Mouse (Mus musculus): ENCODE data around the gene Cbx5. TPM values are rescaled to one million over a fixed set of nuclear protein-coding genes. Genes with fewer than 3 reads are reported as not detected.
A peak's percentile ranks its signal among the peaks of the same experiment; 100 is the strongest.
"Not testable (repeated sequence)": the region's sequence is repeated elsewhere in the genome, so short reads cannot be mapped to it uniquely, and the experiment has no call there.

Cbx5 gene
- polyA plus RNA-seq, 1 experiment from 2014 or later, result 109 TPM

DNA sequence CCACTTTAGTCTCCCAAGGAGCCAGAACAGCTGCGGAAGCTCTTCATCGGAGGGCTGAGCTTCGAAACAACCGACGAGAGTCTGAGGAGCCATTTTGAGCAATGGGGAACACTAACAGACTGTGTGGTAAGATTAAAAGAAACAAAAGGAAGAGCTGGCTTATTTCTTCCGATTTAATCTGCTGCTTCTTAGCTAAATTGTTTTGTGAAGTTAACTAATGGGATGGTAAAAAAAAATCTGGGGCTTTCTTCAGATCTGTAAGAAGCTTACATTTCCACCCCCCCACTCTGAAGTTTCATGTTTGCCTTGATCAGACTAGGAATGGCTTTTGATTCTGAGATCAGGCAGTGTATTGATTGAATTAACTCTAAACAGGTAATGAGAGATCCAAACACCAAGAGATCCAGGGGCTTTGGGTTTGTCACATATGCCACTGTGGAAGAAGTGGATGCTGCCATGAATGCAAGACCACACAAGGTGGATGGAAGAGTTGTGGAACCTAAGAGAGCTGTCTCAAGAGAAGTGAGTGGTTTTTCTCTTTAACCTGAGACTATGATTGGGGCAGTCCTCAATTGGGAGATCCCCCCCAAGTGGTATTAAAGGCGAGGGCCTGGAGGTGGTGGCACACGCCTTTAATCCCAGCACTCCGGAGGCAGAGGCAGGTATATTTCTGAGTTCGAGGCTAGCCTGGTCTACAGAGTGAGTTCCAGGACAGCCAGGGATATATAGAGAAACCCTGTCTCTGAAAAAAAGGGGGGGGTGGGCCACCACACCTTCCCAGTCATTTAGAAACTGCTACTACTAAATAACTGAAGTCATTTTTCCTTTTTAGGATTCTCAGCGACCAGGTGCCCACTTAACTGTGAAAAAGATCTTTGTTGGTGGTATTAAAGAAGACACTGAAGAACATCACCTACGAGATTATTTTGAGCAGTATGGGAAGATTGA lies 1.7 kb upstream of the Cbx5 start:
- Histone ChIP-seq H3K4me2 (replicated peaks; ENCODE audit: low read depth, low read length) (peak overlapping the region; percentile 79), H3K4me1 (ENCODE audit: insufficient read depth, low read length) (peaks cover 36% of the 10 kb centered on the region), H3K27ac (ENCODE audit: low read length) (peak overlapping the region; percentile 98), H3K36me3 (ENCODE audit: insufficient read depth, low read length) (peaks cover 32% of the 10 kb centered on the region), H3K9ac (replicated peaks; ENCODE audit: low read length) (peak overlapping the region; percentile 81), H3K4me3 (ENCODE audit: low read length) (peak overlapping the region; percentile 55)
- not testable (repeated sequence) for H3K27me3 ChIP-seq (ENCODE audit: insufficient read depth, low read length); H3K9me3 ChIP-seq (ENCODE audit: low read length); ATAC-seq (ENCODE audit: low FRiP score, low TSS enrichment)
- WGBS, result 4% methylated on average over 11 of the region's 12 CpGs

DNA sequence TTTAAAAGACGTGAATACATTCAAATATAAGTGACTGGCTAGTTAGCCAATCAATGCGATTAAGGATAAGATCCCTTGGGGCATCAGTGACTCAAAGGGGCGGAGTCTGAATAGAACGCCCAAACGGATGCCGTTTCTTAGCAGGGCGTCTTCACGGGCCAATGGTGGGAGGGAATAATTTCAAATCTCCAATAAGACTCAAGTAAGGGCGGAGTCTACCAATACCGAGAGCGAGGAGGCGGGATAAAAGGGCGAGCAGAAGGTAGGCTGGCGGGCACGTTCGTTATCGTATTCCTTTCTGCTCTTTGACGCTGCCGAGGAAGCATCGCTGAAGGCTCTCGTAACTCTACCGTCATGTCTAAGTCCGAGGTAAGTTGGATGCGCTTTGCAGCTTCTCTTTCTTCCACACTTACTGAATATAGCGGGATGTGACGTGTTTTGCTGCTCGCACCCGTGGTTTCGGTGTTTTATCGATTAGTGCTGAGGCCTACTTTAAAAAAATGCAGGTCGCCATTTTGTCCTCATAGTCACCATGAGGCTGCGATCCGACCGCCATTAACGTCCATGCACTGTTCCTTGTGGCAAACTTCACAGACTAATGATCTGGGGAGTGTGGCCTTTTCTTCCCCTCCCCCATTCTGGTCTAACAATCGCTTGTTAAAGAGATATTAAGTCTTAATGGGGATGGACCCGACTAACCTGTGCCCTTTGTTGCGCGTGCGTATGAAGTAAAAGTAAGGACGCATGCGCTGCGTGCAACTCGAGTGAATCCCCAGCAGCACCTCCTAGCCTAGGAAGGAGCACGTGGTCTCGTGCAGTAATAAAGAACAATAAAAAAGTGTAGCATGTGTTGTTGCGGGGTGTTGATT lies 778 bp upstream of the Cbx5 start, which contains the start of gene Hnrnpa1:
Hnrnpa1 (plus strand) TSS at position 273 of the 869 bp plus-strand sequence.
- Histone ChIP-seq H3K4me2 (replicated peaks; ENCODE audit: low read depth, low read length) (peak within 1 kb of the TSS; percentile 79), H3K4me1 (ENCODE audit: insufficient read depth, low read length) (peaks cover 35% of the 10 kb centered on the region), H3K27me3 (ENCODE audit: insufficient read depth, low read length) (no peaks in the 10 kb centered on the region), H3K9ac (replicated peaks; ENCODE audit: low read length) (peak within 1 kb of the TSS; percentile 81), H3K27ac (ENCODE audit: low read length) (peak within 1 kb of the TSS; percentile 98), H3K36me3 (ENCODE audit: insufficient read depth, low read length) (peaks cover 32% of the 10 kb centered on the region), H3K4me3 (ENCODE audit: low read length) (peak within 1 kb of the TSS; percentile 55), H3K9me3 (ENCODE audit: low read length) (no peaks in the 10 kb centered on the region)
- WGBS, result under 1% methylated on average over 47 of the region's 47 CpGs
- peak; percentile 94 for ATAC-seq (ENCODE audit: low FRiP score, low TSS enrichment)

DNA sequence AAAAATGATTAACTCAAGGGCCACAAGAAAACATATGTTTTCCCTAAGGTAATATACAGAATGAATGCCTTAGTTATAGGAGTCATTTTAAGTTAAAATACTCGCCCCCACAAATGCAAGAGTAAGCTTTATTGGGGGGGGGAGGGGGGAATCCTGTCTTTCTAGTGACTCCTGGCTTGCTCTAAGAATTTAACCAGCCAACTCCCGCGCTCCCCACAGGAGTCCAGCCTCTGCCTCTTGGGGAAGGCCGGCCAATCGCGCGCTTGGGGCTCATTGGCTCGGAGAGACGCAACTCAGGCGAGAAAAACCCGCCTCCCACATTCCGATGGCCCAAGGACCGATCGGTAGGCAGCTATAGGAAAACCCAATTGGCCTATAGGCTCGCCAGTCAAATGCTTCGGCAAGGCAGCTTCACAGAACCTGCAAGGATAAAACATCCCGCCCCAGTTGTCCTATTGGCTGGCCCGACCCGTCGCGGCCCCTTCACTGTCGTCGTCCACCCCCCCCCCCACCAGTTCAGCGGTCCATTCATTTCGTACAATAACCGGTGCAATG lies 409 bp downstream of the Cbx5 start:
- under 1% methylated on average over 26 of the region's 26 CpGs for WGBS
- peak; percentile 95 for ATAC-seq (ENCODE audit: low FRiP score, low TSS enrichment)
- peak overlapping the region; percentile 81 for H3K9ac ChIP-seq (replicated peaks; ENCODE audit: low read length)
- no peaks in the 10 kb centered on the region for H3K27me3 ChIP-seq (ENCODE audit: insufficient read depth, low read length)
- peaks cover 34% of the 10 kb centered on the region for H3K4me1 ChIP-seq (ENCODE audit: insufficient read depth, low read length)
- H3K9me3 ChIP-seq (ENCODE audit: low read length), result no peaks in the 10 kb centered on the region
- peak overlapping the region; percentile 60 for H3K4me2 ChIP-seq (replicated peaks; ENCODE audit: low read depth, low read length)
- peak overlapping the region; percentile 55 for H3K4me3 ChIP-seq (ENCODE audit: low read length)
- H3K27ac ChIP-seq (ENCODE audit: low read length), result peak overlapping the region; percentile 98
- H3K36me3 ChIP-seq (ENCODE audit: insufficient read depth, low read length), result peaks cover 35% of the 10 kb centered on the region

DNA sequence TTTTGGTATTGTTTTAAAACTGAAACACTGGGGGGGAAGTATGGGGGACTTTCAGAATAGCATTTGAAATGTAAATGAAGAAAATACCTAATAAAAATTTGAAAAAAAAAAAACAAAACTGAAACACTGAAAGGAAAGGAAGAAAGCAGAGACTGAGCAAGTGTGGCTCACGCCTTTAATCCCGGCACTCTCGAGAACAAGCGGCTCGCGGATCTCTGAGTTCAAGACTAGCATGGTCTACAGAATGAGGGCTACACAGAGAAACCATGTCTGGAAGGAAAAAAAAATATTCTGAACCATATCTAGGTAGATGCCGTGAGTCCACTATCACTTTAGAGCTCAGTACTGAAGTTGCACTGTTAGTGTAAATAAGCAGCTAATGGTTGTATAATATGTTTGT lies 2.3 kb downstream of the Cbx5 start:
- H3K4me1 ChIP-seq (ENCODE audit: insufficient read depth, low read length), result peaks cover 16% of the 10 kb centered on the region
- no peaks in the 10 kb centered on the region for H3K27me3 ChIP-seq (ENCODE audit: insufficient read depth, low read length)
- no peak overlapping the region; the same call in 1 of the 2 replicates for H3K4me2 ChIP-seq (replicated peaks; ENCODE audit: low read depth, low read length)
- H3K4me3 ChIP-seq (ENCODE audit: low read length), result no peak overlapping the region
- H3K9me3 ChIP-seq (ENCODE audit: low read length), result no peaks in the 10 kb centered on the region
- H3K36me3 ChIP-seq (ENCODE audit: insufficient read depth, low read length), result peaks cover 19% of the 10 kb centered on the region; the same call in 1 of the 2 replicates
- no peak for ATAC-seq (ENCODE audit: low FRiP score, low TSS enrichment)
- H3K9ac ChIP-seq (replicated peaks; ENCODE audit: low read length), result no peak overlapping the region
- H3K27ac ChIP-seq (ENCODE audit: low read length), result no peak overlapping the region
- 89% methylated on average over 7 of the region's 7 CpGs for WGBS

DNA sequence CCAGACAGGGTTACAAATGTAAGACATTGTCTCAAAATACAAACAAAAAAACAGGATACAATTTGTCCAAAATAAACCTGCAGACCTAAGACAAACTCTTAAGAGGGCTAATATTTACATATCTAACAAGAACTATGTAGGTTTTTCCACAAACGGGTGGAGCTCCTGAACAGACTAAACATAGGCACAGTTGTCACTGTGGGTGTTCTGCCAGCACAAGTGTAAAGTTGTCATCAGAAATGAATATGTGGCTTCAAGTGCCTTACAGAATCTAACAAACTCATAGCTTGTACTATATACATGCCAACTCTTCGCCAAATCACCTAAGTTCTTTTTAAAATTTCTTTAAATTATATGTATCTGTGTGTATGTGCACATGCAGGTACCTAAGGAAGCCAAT lies 6.5 kb downstream of the Cbx5 start:
- Histone ChIP-seq H3K27ac (ENCODE audit: low read length) (no peak overlapping the region), H3K27me3 (ENCODE audit: insufficient read depth, low read length) (no peaks in the 10 kb centered on the region), H3K4me1 (ENCODE audit: insufficient read depth, low read length) (peaks cover 21% of the 10 kb centered on the region), H3K9ac (replicated peaks; ENCODE audit: low read length) (no peak overlapping the region), H3K9me3 (ENCODE audit: low read length) (no peaks in the 10 kb centered on the region), H3K4me2 (replicated peaks; ENCODE audit: low read depth, low read length) (no peak overlapping the region), H3K4me3 (ENCODE audit: low read length) (no peak overlapping the region), H3K36me3 (ENCODE audit: insufficient read depth, low read length) (peaks cover 16% of the 10 kb centered on the region; the same call in 1 of the 2 replicates)
- ATAC-seq (ENCODE audit: low FRiP score, low TSS enrichment), result no peak
- 83% methylated on average over 2 of the region's 2 CpGs for whole genome bisulfite sequencing

DNA sequence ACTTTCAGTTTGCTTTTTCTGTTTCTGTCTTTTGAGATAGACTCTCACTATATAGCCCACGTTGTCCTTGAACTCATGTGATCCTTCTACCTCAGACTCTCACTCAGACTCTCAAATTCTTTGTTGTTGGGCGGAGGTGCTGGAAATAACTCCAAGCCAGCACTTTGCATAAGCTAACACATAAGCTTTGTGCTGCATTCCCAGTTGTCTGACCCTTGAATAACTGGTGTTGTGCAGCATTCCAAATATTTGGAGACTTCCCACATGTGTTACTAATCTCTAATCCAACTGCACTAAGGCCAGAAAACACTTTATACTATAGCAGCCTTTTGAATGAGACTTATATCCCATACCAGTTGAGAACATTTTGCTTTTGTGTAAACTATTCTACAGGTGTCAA lies 10.7 kb downstream of the Cbx5 start:
- 69% methylated on average over 2 of the region's 2 CpGs for WGBS
- no peaks in the 10 kb centered on the region for H3K9me3 ChIP-seq (ENCODE audit: low read length)
- H3K4me3 ChIP-seq (ENCODE audit: low read length), result no peak overlapping the region
- no peaks in the 10 kb centered on the region for H3K36me3 ChIP-seq (ENCODE audit: insufficient read depth, low read length)
- ATAC-seq (ENCODE audit: low FRiP score, low TSS enrichment), result no peak
- no peaks in the 10 kb centered on the region for H3K27me3 ChIP-seq (ENCODE audit: insufficient read depth, low read length)
- H3K9ac ChIP-seq (replicated peaks; ENCODE audit: low read length), result no peak overlapping the region
- peaks cover 23% of the 10 kb centered on the region for H3K4me1 ChIP-seq (ENCODE audit: insufficient read depth, low read length)
- H3K4me2 ChIP-seq (replicated peaks; ENCODE audit: low read depth, low read length), result no peak overlapping the region
- H3K27ac ChIP-seq (ENCODE audit: low read length), result peak overlapping the region; percentile 72

DNA sequence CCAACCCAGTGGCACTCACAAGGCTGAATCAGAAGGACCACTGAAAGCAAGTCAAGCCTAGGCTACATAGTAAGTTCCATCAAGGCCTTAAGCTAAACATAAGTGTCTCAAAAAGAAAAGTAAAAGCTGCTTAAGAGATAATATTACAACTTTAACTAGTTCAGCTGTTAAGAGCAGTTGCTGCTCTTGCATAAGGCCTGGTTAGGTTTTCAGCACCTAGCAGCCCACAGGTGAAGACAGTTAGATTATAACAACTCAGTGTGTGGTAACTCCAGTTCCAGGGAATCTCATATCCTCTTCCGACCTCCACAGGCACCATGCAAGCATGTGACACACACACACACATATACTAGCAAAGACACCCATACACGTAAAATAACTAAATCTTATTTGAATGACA lies 12.0 kb downstream of the Cbx5 start:
- H3K4me1 ChIP-seq (ENCODE audit: insufficient read depth, low read length), result peaks cover 23% of the 10 kb centered on the region
- no peak overlapping the region for H3K4me2 ChIP-seq (replicated peaks; ENCODE audit: low read depth, low read length)
- no peaks in the 10 kb centered on the region for H3K36me3 ChIP-seq (ENCODE audit: insufficient read depth, low read length)
- 76% methylated on average over 2 of the region's 2 CpGs for WGBS
- no peak overlapping the region for H3K4me3 ChIP-seq (ENCODE audit: low read length)
- no peak overlapping the region for H3K9ac ChIP-seq (replicated peaks; ENCODE audit: low read length)
- H3K9me3 ChIP-seq (ENCODE audit: low read length), result no peaks in the 10 kb centered on the region
- H3K27ac ChIP-seq (ENCODE audit: low read length), result peak overlapping the region; percentile 3; the same call in 1 of the 2 replicates
- H3K27me3 ChIP-seq (ENCODE audit: insufficient read depth, low read length), result no peaks in the 10 kb centered on the region
- ATAC-seq (ENCODE audit: low FRiP score, low TSS enrichment), result no peak

DNA sequence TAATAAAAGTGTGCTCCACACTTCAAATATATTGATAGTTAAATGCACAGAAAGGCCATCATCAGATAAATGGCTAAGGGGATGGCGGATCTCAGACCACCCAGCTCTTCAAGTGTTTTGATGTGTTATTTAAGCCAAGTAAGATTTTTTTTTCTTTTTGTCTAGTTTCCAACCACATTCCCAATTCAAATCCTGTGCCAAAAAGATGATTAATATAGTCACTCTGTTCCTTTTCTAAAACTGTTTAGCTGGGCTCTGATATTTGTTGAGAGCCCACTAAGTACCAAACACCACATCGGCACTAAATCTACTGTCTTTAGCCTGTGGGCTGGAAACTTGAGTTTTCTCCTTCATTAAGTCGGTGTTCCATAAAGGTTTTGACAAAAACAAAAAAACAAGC lies 12.6 kb downstream of the Cbx5 start:
- ATAC-seq (ENCODE audit: low FRiP score, low TSS enrichment), result no peak
- peaks cover 23% of the 10 kb centered on the region for H3K4me1 ChIP-seq (ENCODE audit: insufficient read depth, low read length)

DNA sequence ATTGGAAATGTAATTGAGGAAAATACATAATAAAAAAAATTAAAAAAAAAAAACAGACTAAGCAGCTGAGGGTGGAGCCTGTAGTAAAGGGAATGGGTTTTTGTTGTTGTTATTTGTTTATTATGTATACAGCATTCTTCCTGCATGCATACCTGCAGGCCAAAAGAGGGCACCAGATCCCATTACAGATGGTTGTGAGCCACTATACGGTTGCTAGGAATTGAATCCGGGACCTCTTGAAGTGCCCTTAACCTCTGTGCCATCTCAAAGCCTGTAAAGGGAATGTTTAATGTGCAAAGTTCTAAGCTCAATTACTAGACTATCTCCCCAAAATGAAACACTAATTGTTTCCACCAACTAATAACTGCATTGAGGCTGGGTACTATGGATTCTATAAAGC lies 15.5 kb downstream of the Cbx5 start:
- Histone ChIP-seq H3K9ac (replicated peaks; ENCODE audit: low read length) (no peak overlapping the region), H3K9me3 (ENCODE audit: low read length) (no peaks in the 10 kb centered on the region), H3K27ac (ENCODE audit: low read length) (no peak overlapping the region), H3K36me3 (ENCODE audit: insufficient read depth, low read length) (no peaks in the 10 kb centered on the region), H3K4me1 (ENCODE audit: insufficient read depth, low read length) (peaks cover 30% of the 10 kb centered on the region), H3K27me3 (ENCODE audit: insufficient read depth, low read length) (no peaks in the 10 kb centered on the region), H3K4me2 (replicated peaks; ENCODE audit: low read depth, low read length) (no peak overlapping the region), H3K4me3 (ENCODE audit: low read length) (no peak overlapping the region)
- 83% methylated on average over 2 of the region's 2 CpGs for WGBS
- no peak for ATAC-seq (ENCODE audit: low FRiP score, low TSS enrichment)

More for the DNA sequence above, 12.6 kb downstream of the Cbx5 start:
- H3K9me3 ChIP-seq (ENCODE audit: low read length), result no peaks in the 10 kb centered on the region
- no peak overlapping the region for H3K4me3 ChIP-seq (ENCODE audit: low read length)
- H3K36me3 ChIP-seq (ENCODE audit: insufficient read depth, low read length), result no peaks in the 10 kb centered on the region
- no peak overlapping the region for H3K9ac ChIP-seq (replicated peaks; ENCODE audit: low read length)
- peak overlapping the region; percentile 15; the same call in 1 of the 2 replicates for H3K27ac ChIP-seq (ENCODE audit: low read length)
- no peak overlapping the region for H3K4me2 ChIP-seq (replicated peaks; ENCODE audit: low read depth, low read length)
- WGBS, result 79% methylated on average over 3 of the region's 3 CpGs
- H3K27me3 ChIP-seq (ENCODE audit: insufficient read depth, low read length), result no peaks in the 10 kb centered on the region

Data from kidney, embryonic 16.5 days (tissue).